Mouse (Mus musculus) right cerebral cortex, postnatal 14 days (tissue): ENCODE data around the gene Chic2.

ENCODE experiments used
- DNase-seq: peaks from one replicate; pipeline ENCODE4 v3.0.0; 2022

The Chic2 gene

DNA sequence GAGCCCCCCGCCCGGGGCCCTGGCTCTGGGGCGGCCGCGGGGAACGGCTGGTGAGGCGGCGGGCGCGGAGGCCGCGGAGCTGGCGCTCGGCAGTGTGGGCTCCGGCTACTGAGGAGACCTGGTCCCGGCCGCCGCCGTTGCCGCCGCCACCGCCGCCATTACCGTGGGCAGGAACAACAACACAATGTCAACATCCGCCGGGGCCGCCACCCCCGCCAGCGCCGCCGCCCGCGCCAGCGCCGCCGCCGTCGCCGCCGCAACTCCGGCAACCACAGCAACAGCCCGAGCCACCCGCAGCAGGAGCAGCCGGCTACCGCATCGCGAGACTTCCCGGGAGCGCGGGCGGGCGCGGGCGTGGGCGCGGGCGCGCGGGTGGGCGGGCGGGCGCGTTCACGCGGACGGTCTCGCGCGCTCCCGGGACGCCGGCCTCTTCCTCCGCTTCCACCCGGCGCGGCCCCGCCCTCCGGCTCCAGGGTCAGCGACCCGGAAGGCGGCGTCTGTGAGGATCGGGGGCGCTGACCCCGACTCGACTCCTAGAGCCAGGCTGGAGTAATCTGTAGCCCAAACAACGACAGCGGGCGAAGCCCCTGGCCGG lies at the start of gene Chic2:
Chic2 (minus strand) TSS at position 465 of the 595 bp plus-strand sequence.
- DNase-seq: peak; percentile 86

DNA sequence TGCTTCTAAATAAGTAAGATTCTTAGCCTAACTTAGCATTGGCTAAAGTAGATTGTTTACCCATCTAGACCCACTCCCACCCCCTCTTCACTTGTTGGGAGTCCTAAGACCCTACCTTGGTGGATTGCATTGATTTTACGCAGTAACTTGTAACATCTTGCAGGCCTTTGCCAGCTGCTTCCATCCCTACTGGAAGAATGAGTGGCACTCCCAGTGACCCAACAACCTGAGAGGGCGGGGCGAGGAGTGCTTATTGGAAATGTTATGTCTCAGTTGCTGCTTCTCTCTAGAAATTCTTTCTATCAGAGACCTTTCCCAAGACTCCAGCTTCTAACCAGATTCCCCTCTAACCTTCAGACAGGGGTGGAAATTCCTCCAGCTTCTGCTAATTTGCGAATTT lies 41.3 kb upstream of the Chic2 start:
- DNase-seq: no peak

DNA sequence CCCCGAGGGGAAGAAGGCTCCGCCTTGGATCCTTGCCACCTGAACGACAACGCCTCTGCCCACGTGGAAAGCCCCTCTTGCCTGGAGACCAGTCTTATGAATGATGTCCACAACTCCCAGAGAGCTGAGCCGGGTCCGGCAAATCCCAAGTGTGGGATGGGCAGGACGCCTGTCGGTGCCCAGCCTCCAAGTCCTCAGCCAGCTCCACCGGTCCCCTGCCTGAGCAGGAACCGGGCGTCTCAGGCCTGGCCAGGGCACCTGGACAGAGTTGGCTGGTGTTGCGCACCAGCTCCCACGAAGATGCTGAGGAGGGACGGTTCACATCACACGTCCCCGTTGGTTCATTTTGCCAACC lies 40.9 kb upstream of the Chic2 start:
- DNase-seq: no peak

DNA sequence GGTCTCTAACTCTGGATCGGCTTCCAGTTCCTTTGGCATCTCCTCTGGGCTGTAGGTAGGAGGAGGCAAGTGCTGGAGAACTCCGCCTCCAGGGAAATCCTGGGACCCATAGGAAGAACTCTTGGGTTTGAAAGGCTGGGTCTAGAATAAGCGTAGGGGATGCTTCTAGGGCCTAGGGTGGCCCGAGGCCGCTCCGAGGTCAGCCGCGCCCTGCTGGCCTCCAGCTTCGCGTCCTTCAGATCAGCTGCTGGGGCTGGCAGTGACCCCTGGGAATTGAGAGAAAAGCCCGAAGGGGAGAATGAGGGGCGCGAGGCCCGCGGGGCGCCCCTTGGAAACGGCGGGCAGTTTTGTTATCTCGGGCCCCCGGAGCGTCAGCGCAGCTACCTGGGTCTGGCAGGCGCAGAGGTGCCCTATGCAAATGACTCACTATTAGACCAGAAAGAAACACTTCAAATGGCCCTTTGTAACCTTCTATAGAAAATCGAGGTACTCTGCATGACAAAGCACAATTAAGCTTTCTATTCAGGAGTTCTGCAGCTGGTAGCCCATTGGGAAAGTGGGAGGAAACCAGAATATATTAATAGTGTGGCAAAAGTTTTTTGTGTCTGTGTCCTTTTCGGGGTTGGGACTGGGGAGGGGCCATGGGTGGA lies 40.4 kb upstream of the Chic2 start:
- DNase-seq: no peak

DNA sequence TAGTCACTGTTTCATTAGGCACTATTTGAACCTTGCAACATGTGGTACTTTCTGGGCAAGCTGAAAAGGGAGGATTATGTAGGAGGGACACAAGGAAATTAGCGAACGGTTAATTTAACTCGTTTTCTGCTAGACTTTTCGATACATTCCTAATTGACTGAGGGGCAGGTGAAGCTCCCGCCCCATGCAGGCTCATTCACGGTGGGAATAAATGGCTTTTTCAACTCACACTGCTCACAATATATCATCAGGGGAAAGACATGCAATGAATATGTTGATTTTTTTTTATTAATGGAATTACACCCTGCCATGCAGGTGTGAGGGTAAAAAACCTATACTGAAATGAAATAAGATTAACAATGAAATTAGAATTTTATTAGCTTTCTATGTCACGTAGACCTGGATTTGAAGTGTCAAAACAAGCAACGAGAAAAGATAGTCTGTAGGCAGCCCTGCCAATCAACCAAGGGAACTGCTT lies 39.9 kb upstream of the Chic2 start:
- DNase-seq: no peak

DNA sequence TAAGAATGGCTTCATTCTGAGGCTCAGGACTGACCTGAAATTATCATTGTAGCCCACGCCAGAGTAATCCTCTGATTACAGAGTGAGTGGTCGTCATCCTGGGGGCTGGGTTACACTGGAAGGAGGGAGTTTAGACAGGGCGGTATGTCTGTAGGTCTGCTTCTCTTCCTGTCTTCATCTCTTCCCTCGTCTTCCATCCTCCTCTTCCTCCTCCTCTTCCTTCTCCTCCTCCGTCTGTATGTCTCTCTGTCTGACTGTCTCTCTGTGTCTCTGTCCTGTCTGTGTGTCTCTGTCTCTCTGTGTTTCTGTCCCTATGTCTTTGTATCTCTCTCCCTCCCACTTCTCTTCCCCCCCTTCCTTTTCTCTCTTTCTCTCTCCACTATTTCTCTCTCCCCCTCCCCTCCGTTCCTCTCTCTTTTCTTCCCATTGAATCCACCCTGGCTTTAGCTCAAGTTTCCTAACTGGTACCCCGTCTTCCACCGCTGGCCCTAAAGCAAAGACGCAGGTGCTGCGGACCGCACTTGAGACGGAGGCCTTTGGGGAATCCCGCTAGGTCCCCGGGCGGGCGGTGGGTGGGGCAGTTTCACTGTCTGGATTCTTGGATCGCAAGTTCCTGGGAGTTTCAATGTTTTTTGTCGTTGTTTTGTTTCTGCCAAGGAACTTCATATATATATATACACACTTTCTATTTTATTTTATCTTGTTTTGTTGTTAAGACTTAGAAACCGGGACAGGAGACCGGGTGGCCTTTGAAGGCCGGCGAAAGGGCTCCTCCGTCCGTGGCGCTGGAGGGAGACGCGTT lies 39.2 kb upstream of the Chic2 start:
- DNase-seq: no peak

DNA sequence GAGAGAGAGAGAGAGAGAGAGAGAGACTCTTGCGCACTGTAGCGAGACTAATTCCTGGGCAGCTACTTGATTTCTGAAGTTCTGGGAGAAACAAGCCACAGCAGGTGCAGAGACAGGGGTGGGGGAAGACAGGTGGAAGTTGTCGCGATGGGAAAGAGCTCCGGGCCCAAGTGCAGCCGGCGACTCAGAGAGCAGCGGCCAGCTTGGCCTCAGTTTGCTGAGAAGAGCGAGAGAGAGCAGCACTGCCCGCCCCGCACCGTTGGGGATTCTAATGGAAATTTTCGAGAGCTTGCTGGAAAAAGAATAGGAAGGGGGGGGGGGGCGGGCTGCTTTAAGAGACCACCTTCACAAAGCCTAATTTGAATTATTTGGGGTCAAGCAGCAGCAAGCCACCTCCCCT lies 38.5 kb upstream of the Chic2 start:
- no peak for DNase-seq

DNA sequence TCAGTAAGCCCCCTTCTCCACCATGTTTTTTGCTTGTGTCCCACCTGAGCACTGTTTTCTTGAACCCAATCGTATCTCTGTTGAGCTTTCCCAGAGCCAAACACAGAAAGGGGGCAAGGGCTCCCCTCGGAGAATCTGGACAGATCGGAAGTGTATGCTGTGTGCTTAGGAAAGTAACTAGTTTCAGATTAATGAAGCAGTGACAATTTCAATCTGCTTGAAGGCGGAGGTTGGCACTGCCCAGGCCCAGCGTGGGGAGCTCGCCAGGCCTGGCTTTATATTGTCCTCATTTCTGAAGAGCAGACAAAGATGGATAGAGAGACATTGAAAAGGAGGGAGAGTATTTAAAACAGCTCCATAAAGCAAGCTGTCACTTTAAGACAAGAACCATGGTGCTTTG lies 37.9 kb upstream of the Chic2 start:
- no peak for DNase-seq

DNA sequence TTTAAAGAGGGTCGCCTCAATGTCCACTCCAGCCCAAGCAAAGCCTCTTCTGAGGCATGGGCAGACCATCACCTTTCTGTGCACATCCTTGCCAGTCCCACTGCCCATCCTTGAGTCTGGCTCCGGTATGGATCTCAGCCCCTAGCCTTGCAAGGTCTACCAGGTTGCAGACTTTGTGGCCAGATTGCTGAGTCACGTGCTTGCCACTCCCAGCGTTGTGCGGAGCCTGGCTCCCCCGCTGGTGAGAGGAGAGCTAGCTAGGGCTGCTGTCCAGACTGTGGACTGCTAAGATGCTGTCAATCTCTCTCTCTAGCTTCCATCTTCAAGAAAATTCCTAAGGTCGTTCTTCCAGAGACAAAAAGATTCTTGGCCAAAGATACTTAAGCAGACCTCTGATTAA lies 35.0 kb upstream of the Chic2 start:
- DNase-seq: no peak

DNA sequence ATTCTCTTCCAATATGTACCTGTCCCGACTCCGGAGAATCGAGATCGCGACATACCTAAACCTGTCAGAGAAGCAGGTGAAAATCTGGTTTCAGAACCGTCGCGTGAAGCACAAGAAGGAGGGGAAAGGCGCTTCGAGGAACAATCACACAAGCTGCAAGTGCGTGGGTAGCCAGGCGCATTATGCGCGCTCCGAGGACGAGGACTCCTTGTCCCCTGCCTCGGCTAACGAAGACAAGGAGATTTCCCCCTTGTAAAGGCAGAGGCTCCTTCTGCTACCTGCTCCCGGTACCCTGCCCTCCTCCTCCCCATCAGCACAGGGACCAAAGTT lies 32.4 kb upstream of the Chic2 start:
- DNase-seq: no peak

DNA sequence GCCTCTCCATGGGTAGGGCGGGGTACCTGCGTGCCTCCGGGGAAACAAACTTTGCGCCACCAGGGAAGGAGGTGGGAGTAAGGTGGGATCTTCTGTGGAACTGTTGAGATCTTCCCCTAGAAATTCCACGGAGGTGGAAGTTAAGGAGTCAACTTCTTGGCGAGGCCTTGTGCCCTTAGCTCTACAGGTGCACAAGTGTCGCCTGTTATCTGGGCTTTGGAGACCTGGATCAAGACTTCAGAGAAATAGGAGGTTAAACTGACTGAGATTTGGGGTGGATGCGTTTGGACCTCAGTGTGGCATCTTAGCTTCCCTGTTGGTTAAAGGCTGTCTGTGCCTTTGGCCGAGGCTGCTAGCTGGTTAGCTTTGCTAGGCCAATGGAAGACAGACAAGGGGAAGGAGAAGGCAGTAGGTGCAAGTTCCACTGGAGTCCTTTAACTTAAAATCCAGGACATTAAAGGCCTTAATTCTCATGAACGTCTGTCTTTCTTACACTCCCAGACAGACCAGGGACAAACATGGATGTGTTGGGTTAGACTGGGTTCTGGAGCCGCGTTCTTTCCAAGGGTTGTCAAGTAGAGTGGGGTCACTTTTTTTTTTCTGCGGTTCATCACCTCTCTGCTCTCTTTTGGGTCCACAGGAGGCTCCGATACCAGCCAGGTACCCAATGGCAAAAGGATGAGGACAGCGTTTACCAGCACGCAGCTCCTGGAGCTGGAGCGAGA lies 31.9 kb upstream of the Chic2 start:
- no peak for DNase-seq

DNA sequence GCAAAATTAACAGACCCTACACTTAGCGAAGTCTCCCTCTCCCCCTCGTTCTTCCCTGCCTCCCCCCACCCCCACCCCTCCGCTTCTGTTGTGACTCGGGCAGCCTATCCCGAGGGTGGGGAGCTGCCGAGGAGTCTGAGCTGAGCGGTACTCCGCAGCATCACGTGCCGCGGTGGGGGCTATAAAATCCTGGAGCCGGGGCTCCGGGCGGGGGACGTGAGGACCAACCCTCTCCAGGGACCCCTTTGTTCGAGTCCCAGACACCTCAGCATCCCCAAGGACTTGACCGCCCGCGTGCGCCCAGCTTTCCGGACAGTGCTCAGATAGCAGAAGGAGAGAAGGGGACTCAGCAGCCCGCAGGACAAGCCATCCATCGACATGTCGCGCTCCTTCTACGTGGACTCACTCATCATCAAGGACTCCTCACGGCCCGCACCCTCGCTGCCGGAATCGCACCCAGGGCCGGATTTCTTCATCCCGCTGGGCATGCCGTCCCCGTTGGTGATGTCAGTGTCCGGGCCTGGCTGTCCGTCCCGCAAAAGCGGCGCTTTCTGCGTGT lies 30.9 kb upstream of the Chic2 start, which contains the start of gene Gsx2:
Gsx2 (plus strand) TSS at position 219 of the 559 bp plus-strand sequence.
- DNase-seq: no peak

DNA sequence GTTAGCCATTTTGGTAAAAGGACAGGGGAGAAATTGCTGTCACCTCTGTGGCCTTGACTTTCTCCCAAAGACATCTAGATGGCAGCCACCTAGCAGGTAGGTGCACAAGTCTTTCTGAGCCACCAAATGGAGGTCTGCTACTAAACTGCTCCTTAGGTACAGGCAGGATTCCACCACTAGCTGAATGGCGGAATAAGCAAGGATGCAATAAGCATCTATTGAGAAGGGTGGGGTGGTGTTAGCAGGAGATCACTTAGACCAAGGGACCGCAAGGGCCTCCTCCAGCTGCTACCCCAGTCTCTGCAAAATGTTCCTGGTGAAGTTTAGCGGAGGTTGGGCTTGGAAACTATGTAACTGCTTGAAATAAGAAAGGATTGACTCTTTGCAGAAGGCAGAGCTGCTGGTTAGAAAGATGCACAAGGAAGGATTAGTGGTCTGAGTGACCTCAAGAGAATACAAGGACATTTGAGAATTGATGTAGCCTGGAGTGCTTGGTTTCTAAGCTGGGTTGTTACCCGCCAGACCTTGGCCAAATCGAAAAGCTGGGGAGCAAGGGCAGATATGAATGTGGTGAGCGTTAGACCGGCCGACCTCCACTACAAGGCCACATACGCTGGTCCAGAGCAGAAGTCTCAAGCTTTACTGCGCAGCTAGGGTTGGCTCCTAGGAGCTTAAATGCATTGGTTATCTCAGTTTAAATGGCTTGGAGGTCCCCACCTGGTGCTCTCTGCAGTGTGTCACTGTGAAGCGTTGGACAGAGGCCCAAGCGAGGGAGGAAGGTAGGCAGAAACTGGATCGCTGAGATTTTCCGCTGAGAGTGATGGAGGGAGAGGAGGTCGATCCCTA lies 30.2 kb upstream of the Chic2 start:
- DNase-seq: no peak

DNA sequence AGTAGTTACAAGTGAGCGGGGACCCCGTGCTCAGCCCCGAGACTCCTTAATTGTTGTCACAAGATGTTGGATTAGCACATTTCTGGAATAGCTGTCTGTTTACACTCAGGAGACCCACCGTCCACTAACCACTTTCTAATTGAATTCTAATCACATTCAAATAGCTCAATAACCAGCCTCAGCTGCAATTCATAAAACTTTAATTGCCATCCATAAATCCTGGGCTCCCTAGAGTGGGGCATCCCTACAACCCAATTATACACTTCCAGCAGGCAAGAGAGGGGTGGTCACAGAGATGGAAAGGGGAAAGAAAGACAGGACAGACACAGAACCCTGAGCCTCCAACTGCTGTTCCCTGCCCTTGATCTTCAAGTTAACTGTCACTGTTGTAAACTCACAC lies 29.6 kb upstream of the Chic2 start:
- no peak for DNase-seq

DNA sequence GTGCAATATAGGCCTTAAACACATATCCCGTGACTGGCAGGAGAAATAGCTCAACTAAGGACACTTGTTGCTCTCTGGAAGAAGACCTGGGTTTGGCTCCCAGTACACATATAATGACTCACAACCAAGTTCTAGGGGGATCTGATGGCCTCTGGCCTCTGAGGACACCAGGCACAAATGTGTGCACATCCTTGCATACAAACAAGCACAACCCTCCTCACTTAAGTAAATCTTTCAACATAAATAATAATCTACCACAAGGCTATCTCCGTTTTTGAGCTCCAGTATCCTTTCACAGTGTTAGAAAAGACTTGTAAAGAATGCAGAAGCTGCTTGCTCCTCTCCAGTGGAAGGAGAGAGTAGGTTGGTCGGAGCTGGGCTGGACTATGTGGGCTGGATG lies 29.1 kb upstream of the Chic2 start:
- DNase-seq: no peak

DNA sequence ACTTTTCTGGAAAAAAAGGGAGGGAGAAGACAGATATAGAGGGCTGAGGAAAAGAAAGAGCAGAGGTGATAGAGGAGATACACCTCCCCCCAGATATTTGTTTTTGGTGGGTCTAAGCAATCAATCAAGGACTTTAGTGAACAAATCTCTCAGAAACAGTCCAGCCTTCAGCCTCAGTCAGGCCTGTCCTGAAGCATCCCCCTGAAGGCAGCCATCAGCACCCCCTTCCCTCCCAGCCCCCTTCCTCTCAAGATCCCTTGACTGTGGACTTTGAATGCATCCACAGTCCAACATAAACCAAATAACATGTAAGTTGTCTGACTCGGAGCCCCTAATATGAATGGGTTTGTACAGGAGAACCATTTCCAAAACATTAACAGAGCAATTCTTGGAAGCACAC lies 28.6 kb upstream of the Chic2 start:
- no peak for DNase-seq

DNA sequence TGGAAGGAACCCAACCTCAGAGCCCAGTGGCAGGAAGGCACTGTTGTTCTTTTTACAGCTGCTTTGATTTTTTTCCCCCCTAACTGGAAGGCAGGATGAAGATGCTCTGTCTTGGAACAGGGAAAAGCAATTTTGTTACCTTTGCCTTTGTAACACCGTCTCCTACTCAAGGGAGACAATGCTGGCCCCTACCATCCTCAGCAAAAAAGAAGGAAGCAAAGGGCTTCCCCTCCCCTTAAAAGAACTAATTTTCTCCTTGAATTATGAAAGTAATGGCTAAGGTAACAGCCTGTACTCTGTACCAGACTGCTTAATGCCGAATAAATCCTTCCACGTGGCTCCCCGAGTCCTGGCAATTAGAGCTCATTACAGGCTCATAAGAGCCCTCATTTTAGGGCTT lies 28.0 kb upstream of the Chic2 start:
- DNase-seq: no peak

DNA sequence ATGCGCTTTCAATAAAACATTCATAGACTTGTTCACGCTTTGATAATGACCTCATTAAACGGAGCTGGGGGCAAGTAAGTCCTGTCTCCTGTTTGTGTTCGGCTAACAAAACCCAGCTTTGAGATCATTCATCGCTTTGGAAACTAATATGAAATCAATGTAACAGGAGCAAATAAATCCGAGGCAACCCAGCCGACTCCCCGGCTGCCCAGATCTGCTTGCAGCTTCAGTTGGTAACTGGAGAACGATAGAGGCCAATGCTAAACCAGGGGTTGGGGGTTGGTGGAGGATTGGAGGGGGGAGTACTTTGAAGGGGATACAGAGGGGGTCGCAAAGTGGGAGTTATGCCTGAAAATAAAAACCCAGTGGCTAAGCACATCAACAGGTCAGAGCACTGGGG lies 27.4 kb upstream of the Chic2 start:
- no peak for DNase-seq

DNA sequence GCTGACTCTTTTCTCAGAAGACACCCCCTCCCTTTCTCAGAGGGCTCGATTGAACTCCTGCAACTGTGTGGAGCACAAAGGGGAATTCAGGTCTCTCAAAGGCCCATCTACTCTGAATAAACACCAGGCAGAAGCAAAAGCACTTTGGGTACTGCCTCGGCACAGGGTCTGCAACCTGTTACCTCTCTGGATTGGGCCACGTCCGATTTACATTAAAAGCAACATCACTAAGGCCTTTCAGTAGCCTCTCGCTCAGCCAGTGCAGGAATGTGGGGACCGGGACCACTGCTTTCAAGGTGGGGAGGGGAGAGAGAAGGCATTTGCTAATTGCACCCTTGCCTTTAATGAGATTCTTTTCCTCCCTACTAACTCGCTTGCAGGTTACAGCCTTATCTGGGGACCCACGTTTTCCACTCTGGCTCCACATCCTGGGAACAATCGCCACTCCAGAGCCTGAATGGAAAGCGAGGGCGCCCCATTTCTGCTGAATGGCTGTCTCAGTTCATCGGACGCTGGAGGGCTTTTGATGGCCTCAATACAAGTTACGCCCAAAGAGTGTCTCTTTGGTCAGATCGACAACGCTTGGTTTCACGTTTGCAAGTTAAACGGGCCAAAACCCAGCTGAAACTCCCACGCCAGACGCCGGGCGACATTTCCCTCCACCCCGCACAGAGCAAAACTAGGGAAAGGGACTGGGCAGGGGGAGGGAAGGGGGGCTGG lies 26.2 kb upstream of the Chic2 start:
- no peak for DNase-seq

DNA sequence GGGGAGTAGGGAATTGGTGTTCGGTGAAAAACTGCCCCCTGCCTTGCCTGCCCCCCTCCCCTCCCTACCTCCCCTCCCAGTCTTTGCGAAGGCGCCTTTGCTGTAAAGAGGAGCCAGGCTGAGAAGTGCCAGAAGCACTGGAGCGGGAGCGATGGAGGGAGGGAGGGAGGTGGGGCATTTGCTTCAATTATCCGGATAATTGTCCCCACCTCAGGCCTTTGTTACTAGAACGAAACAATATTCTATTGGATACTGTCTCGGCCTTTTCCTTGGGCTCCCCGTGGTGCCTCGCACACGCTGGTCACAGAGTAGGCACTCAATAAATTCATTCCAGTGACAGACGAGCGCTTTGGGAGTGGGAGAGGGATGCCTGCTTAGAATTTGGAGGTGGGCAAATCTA lies 25.6 kb upstream of the Chic2 start:
- DNase-seq: no peak

DNA sequence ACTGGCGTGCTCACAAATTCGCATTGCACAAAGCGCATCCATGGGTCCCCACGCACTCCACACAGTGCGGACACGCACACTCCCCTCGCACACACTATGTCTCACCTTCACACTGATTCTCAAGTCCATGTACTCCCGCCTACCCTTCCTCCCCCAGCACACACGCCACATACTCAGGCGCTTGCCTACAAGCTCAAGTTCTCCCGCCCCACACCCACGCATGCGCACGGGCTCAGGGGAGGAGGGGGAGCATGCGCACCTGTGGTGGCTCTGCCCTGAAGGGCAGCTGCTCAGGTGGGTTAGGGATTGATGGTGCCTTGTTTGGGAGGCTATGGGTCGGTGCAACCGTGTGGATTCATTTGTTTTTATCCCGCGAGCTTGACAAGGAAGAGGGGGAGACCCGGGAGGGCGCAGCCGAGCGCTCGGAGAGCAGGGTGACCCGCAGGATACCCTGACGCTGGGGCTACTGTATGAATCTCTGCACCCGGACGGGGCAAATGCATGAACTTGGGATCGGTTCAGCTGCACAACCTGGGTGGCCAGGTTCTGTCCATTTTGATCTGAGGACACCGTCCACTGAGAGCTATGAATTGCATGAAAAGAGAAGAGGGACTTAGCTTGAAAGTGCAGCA lies 22.7 kb upstream of the Chic2 start:
- peak; percentile 56 for DNase-seq
